Mouse (Mus musculus): ENCODE measurements at regions not wholly inside any gene's neighbourhood (a gene's known extent, or its start where the extent isn't known, plus 50 kb on each side); places are given as distances from the start of the nearest gene placed in this dataset.

DNA sequence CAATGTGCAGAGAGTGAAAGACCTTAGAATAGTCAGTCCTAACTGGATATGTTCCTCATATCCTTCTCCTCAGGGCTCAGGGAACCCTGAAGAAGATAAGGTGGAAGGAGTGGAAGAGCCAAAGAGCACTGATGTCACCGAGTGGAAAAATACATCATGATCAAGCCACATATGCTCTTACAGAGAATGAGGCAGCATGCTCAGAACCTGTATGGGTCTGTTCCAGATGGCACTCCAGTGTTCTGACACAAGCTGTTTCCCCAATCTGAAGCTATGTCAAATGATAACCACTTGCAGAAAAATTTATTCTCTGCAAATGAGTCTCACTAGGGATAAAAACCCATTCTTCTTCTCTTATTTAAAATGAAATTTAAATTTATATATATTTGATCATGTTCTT, 572.6 kb upstream of the Robo2 start:
- Histone ChIP-seq H3K27me3 (ENCODE audit: control insufficient read depth, insufficient read depth, low read length) (no peaks in the 10 kb centered on the region), H3K27ac (ENCODE audit: low read depth, low read length) (no peak overlapping the region), H3K4me1 (ENCODE audit: control insufficient read depth, insufficient read depth, low read length) (no peaks in the 10 kb centered on the region), H3K4me2 (ENCODE audit: low read depth, low read length) (no peak overlapping the region), H3K9ac (replicated peaks; ENCODE audit: low read depth, low read length) (no peak overlapping the region), H3K9me3 (ENCODE audit: control insufficient read depth, low read length) (no peaks in the 10 kb centered on the region), H3K4me3 (ENCODE audit: low read depth, low read length) (no peak overlapping the region), H3K36me3 (ENCODE audit: control insufficient read depth, insufficient read depth, low read length) (no peaks in the 10 kb centered on the region)
- 93% methylated on average over 1 of the region's 1 CpGs for WGBS
- ATAC-seq (ENCODE audit: low read depth) = no peak

DNA sequence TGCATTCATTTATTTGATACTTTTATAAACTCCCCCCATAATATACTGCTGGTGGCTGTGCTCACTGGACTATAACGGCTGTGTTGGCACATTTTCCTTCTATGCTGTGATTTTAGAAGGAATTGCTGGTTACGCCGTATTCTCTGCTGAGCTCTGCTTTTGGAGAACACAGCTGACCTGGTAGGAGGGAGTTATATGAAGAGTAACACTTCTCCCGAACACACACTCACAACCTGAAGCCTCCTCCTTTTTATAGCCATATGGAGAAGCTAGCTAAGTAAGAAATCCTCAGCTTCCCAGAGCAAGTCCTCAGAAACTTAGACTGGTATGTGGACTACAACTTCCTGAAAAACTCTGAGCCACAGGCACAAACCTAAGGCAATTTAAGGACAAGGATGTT, 554.5 kb upstream of the Robo2 start:
- Histone ChIP-seq H3K4me2 (ENCODE audit: low read depth, low read length) (no peak overlapping the region), H3K27ac (ENCODE audit: low read depth, low read length) (no peak overlapping the region), H3K4me3 (ENCODE audit: low read depth, low read length) (no peak overlapping the region), H3K9ac (replicated peaks; ENCODE audit: low read depth, low read length) (no peak overlapping the region), H3K36me3 (ENCODE audit: control insufficient read depth, insufficient read depth, low read length) (no peaks in the 10 kb centered on the region), H3K4me1 (ENCODE audit: control insufficient read depth, insufficient read depth, low read length) (no peaks in the 10 kb centered on the region), H3K27me3 (ENCODE audit: control insufficient read depth, insufficient read depth, low read length) (no peaks in the 10 kb centered on the region), H3K9me3 (ENCODE audit: control insufficient read depth, low read length) (no peaks in the 10 kb centered on the region)
- ATAC-seq (ENCODE audit: low read depth) = no peak
- 86% methylated on average over 4 of the region's 4 CpGs for WGBS

DNA sequence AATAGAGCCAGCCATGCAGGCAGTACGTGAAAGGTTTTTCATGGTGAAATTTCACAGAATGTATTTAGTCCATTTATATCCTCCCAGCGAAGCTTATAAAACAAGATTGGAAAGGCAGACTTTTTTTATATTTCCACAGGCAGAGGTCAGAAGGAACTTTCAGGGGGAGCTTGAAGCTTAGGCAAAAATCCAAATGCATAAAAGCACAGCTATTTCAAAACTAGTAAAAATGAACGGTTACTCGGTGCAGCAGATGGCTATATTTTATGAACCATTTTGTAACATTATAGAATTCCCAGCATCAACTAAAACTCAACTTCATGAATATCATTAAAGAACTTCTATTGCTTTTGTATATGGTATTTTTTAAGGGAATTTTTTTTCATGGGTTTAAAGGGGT, 518.1 kb upstream of the Robo2 start:
- no peaks in the 10 kb centered on the region for H3K4me1 ChIP-seq (ENCODE audit: control insufficient read depth, insufficient read depth, low read length)
- WGBS = 71% methylated on average over 4 of the region's 4 CpGs
- no peak for ATAC-seq (ENCODE audit: low read depth)
- no peaks in the 10 kb centered on the region for H3K27me3 ChIP-seq (ENCODE audit: control insufficient read depth, insufficient read depth, low read length)
- no peak overlapping the region for H3K9ac ChIP-seq (replicated peaks; ENCODE audit: low read depth, low read length)
- no peaks in the 10 kb centered on the region for H3K9me3 ChIP-seq (ENCODE audit: control insufficient read depth, low read length)
- no peak overlapping the region for H3K4me2 ChIP-seq (ENCODE audit: low read depth, low read length)
- H3K36me3 ChIP-seq (ENCODE audit: control insufficient read depth, insufficient read depth, low read length) = no peaks in the 10 kb centered on the region
- no peak overlapping the region for H3K27ac ChIP-seq (ENCODE audit: low read depth, low read length)
- no peak overlapping the region for H3K4me3 ChIP-seq (ENCODE audit: low read depth, low read length)

DNA sequence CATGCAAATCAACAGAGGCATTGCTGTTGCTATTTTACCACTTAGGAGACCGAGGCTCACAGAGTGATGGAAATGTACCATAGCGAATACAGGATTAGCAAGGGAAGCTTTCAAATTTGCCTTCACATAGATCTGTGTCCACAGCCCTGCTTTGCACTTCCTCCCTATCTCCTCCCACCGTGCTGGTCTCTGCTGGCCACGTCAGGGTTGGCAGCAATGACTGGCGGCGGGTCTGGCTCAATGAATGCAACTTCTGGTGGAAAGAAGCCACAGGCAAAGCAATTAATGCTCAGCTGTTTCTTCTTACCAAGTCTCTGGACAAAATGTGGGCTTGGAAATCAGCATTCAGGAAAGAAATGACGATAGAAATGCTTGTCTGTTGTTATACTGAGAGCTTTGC, 489.2 kb upstream of the Robo2 start:
- Histone ChIP-seq H3K4me1 (ENCODE audit: control insufficient read depth, insufficient read depth, low read length) (no peaks in the 10 kb centered on the region), H3K27me3 (ENCODE audit: control insufficient read depth, insufficient read depth, low read length) (no peaks in the 10 kb centered on the region), H3K36me3 (ENCODE audit: control insufficient read depth, insufficient read depth, low read length) (no peaks in the 10 kb centered on the region), H3K4me3 (ENCODE audit: low read depth, low read length) (no peak overlapping the region), H3K9ac (replicated peaks; ENCODE audit: low read depth, low read length) (no peak overlapping the region), H3K4me2 (ENCODE audit: low read depth, low read length) (no peak overlapping the region), H3K27ac (ENCODE audit: low read depth, low read length) (no peak overlapping the region), H3K9me3 (ENCODE audit: control insufficient read depth, low read length) (no peaks in the 10 kb centered on the region)
- no peak for ATAC-seq (ENCODE audit: low read depth)
- 55% methylated on average over 7 of the region's 7 CpGs for WGBS

DNA sequence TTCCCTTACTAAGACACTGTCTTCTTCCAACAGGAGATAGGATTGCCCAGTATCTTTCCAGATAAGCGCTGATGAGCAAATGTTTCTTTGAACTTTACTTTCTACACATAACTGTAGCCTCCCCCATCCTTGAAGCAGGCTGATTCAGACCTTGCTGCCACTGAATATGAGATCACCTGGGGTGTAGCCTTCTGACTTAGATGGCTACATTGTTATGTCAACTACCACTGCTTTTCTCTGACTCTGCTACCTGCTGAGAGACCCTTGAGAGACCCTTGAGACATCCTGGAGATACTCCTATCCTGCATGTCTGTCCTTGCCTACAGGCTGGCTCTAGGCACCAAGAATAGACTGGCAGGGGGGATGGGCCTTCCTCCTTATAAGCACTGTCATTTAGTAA, 476.1 kb upstream of the Robo2 start:
- 22% methylated on average over 1 of the region's 1 CpGs for WGBS

DNA sequence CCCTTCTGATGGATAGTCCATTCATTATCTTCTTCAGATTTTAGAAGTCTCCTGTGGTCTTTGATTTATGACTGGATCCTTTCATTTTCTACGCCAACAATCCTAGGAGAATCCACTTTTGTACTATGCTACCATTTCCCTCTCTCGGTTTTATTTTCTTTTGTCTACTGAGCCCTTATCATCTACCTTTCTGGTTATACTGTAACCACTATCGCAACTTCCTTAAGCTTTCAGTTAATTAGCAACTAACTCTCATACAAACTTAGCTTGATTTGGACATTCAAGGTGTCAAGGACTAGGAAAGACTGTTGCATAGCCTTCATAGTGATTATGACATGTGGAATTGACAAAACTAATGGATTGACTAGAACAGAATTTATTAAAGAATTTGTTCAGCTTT, 467.0 kb upstream of the Robo2 start:
- Histone ChIP-seq H3K4me3 (ENCODE audit: low read depth, low read length) (no peak overlapping the region), H3K4me2 (ENCODE audit: low read depth, low read length) (no peak overlapping the region), H3K27ac (ENCODE audit: low read depth, low read length) (no peak overlapping the region), H3K9ac (replicated peaks; ENCODE audit: low read depth, low read length) (no peak overlapping the region), H3K36me3 (ENCODE audit: control insufficient read depth, insufficient read depth, low read length) (no peaks in the 10 kb centered on the region), H3K4me1 (ENCODE audit: control insufficient read depth, insufficient read depth, low read length) (no peaks in the 10 kb centered on the region), H3K27me3 (ENCODE audit: control insufficient read depth, insufficient read depth, low read length) (no peaks in the 10 kb centered on the region), H3K9me3 (ENCODE audit: control insufficient read depth, low read length) (no peaks in the 10 kb centered on the region)
- WGBS = 87% methylated on average over 3 of the region's 3 CpGs
- ATAC-seq (ENCODE audit: low read depth) = no peak

More for the DNA sequence above, 476.1 kb upstream of the Robo2 start:
- no peak overlapping the region for H3K9ac ChIP-seq (replicated peaks; ENCODE audit: low read depth, low read length)
- no peak overlapping the region for H3K4me2 ChIP-seq (ENCODE audit: low read depth, low read length)
- no peaks in the 10 kb centered on the region for H3K4me1 ChIP-seq (ENCODE audit: control insufficient read depth, insufficient read depth, low read length)
- no peak overlapping the region for H3K27ac ChIP-seq (ENCODE audit: low read depth, low read length)
- no peak overlapping the region for H3K4me3 ChIP-seq (ENCODE audit: low read depth, low read length)
- H3K36me3 ChIP-seq (ENCODE audit: control insufficient read depth, insufficient read depth, low read length) = no peaks in the 10 kb centered on the region
- no peak for ATAC-seq (ENCODE audit: low read depth)
- no peaks in the 10 kb centered on the region for H3K27me3 ChIP-seq (ENCODE audit: control insufficient read depth, insufficient read depth, low read length)
- no peaks in the 10 kb centered on the region for H3K9me3 ChIP-seq (ENCODE audit: control insufficient read depth, low read length)

DNA sequence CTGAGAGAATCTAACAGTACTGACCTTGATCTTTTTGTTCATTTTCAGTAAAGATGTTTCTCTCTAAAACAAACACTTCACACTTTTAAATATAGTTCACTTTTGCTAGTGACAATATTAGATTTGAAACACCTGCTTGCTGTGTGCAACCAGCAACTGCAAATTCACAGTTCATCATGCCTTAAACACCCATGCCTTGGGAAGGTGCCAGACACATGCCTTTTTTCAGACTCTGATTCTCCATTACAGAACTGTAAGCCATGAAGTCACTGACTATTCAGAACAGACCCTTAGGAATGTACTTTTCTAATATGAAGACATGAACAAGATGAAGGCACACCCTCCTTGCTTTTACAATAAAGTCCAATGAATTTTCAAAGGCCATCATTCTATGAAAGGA, 462.1 kb upstream of the Robo2 start:
- H3K36me3 ChIP-seq (ENCODE audit: control insufficient read depth, insufficient read depth, low read length) = no peaks in the 10 kb centered on the region
- no peaks in the 10 kb centered on the region for H3K27me3 ChIP-seq (ENCODE audit: control insufficient read depth, insufficient read depth, low read length)
- no peaks in the 10 kb centered on the region for H3K4me1 ChIP-seq (ENCODE audit: control insufficient read depth, insufficient read depth, low read length)
- no peak overlapping the region for H3K27ac ChIP-seq (ENCODE audit: low read depth, low read length)
- H3K4me3 ChIP-seq (ENCODE audit: low read depth, low read length) = no peak overlapping the region
- no peaks in the 10 kb centered on the region for H3K9me3 ChIP-seq (ENCODE audit: control insufficient read depth, low read length)
- H3K9ac ChIP-seq (replicated peaks; ENCODE audit: low read depth, low read length) = no peak overlapping the region
- H3K4me2 ChIP-seq (ENCODE audit: low read depth, low read length) = no peak overlapping the region
- no peak for ATAC-seq (ENCODE audit: low read depth)

DNA sequence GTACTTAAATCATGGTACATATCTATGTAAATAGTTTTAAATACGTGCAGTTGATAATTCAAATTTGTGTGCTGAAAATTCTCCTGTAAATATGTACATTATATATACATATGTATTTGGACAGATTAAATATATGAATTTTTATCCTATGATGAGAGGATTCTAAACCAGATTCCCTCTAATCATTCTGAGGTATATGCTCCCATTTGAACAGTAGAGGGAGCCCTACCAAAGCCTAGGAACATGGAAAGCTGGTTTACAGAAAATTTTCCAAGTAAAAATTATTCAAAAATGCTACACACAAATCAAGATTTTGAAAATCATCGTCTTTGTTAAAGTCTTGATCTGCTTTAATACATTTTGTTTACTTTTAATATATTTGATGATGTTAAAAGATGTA, 446.1 kb upstream of the Robo2 start:
- Histone ChIP-seq H3K27ac (ENCODE audit: low read depth, low read length) (no peak overlapping the region), H3K4me3 (ENCODE audit: low read depth, low read length) (no peak overlapping the region), H3K36me3 (ENCODE audit: control insufficient read depth, insufficient read depth, low read length) (no peaks in the 10 kb centered on the region), H3K27me3 (ENCODE audit: control insufficient read depth, insufficient read depth, low read length) (no peaks in the 10 kb centered on the region), H3K9ac (replicated peaks; ENCODE audit: low read depth, low read length) (no peak overlapping the region), H3K4me2 (ENCODE audit: low read depth, low read length) (no peak overlapping the region), H3K4me1 (ENCODE audit: control insufficient read depth, insufficient read depth, low read length) (no peaks in the 10 kb centered on the region), H3K9me3 (ENCODE audit: control insufficient read depth, low read length) (no peaks in the 10 kb centered on the region)
- 22% methylated on average over 2 of the region's 2 CpGs for WGBS
- no peak for ATAC-seq (ENCODE audit: low read depth)

DNA sequence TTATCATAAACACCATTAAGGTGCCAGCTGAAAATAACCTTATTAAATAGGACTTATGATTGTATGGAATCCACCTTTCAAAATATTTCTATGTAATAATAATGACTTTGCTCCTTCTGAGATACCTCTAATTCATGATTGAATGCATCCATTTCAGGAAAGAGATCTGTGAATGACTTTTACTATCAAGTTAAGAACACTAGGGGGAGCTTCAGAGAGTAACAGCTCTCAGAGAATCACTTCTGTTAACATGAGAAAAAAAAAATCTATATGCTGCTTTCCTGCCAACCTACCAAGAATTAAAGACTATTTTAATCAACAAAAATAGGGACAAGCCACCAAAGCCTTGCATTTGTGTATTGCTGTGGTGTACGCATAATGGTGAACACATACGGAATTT, 428.4 kb upstream of the Robo2 start:
- Histone ChIP-seq H3K9me3 (ENCODE audit: control insufficient read depth, low read length) (no peaks in the 10 kb centered on the region), H3K9ac (replicated peaks; ENCODE audit: low read depth, low read length) (no peak overlapping the region), H3K27me3 (ENCODE audit: control insufficient read depth, insufficient read depth, low read length) (no peaks in the 10 kb centered on the region), H3K4me1 (ENCODE audit: control insufficient read depth, insufficient read depth, low read length) (no peaks in the 10 kb centered on the region), H3K4me2 (ENCODE audit: low read depth, low read length) (no peak overlapping the region), H3K4me3 (ENCODE audit: low read depth, low read length) (no peak overlapping the region), H3K36me3 (ENCODE audit: control insufficient read depth, insufficient read depth, low read length) (no peaks in the 10 kb centered on the region), H3K27ac (ENCODE audit: low read depth, low read length) (no peak overlapping the region)
- 98% methylated on average over 2 of the region's 2 CpGs for WGBS
- no peak for ATAC-seq (ENCODE audit: low read depth)

DNA sequence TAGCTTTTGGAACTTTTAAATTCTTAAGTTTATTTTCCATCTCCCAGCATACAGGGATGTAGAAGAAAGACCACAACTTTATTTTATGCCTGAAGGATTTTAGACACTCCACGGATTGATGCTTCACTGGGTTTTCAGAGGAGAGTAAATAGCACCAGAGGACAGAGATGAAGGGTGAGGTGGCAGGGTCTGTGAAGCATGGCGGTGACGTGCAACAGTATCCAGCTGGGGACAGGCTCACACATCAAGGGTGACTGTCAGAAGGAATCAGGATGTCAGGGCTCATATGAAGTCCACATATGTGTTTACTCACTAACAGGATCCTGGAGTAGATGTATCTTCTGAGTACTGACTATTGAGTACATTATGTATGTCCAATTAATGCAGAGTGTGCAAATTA, 402.8 kb upstream of the Robo2 start:
- no peak for ATAC-seq (ENCODE audit: low read depth)
- Histone ChIP-seq H3K4me3 (ENCODE audit: low read depth, low read length) (no peak overlapping the region), H3K36me3 (ENCODE audit: control insufficient read depth, insufficient read depth, low read length) (no peaks in the 10 kb centered on the region), H3K27me3 (ENCODE audit: control insufficient read depth, insufficient read depth, low read length) (no peaks in the 10 kb centered on the region), H3K4me2 (ENCODE audit: low read depth, low read length) (no peak overlapping the region), H3K4me1 (ENCODE audit: control insufficient read depth, insufficient read depth, low read length) (no peaks in the 10 kb centered on the region), H3K9me3 (ENCODE audit: control insufficient read depth, low read length) (no peaks in the 10 kb centered on the region), H3K9ac (replicated peaks; ENCODE audit: low read depth, low read length) (no peak overlapping the region), H3K27ac (ENCODE audit: low read depth, low read length) (no peak overlapping the region)
- 67% methylated on average over 3 of the region's 3 CpGs for WGBS

Data from neural tube, embryonic 14.5 days (tissue).